Mouse (Mus musculus) CH12.LX (cell line): ENCODE data around the gene Ciapin1. TPM values are rescaled to one million over a fixed set of nuclear protein-coding genes. Genes with fewer than 3 reads are reported as not detected.
"Not testable (repeated sequence)": the region's sequence is repeated elsewhere in the genome, so short reads cannot be mapped to it uniquely, and the experiment has no call there.

ENCODE experiments used
- DNase-seq: peaks from one replicate; pipeline ENCODE4 v3.0.0-alpha.2; 2013; ENCODE audit errors: extremely low read depth
- H3K27ac ChIP-seq: 2 replicates; pipeline ENCODE4 v1.5.1; 2012; ENCODE audit warnings: low read depth, mild to moderate bottlenecking, control low read depth, moderate library complexity; ENCODE audit not compliant: insufficient read depth
- H3K27me3 ChIP-seq: replicated peaks from 2 replicates; pipeline ENCODE3; 2012; ENCODE audit warnings: inconsistent platforms
- H3K36me3 ChIP-seq, 2 experiments: replicated peaks in 1 of 2; 2 replicates each; pipeline versions ENCODE3 to v1.6.1; 2012; ENCODE audit warnings: inconsistent platforms in 1 of 2, low read length in 1 of 2, mild to moderate bottlenecking in 1 of 2, mixed read lengths in 1 of 2, moderate library complexity in 1 of 2; ENCODE audit not compliant: control insufficient read depth in 1 of 2, insufficient read depth in 1 of 2
- H3K4me1 ChIP-seq, 2 experiments: 2 replicates each; pipeline ENCODE4 v1.6.1; 2012; ENCODE audit warnings: inconsistent platforms in 1 of 2, moderate library complexity in 1 of 2; ENCODE audit not compliant: insufficient read depth in 2 of 2, control insufficient read depth in 1 of 2
- H3K4me2 ChIP-seq: 2 replicates; pipeline ENCODE4 v1.6.1; 2012; ENCODE audit warnings: low read depth, mild to moderate bottlenecking, control low read depth; ENCODE audit not compliant: poor library complexity, insufficient read depth, severe bottlenecking
- H3K4me3 ChIP-seq, 3 experiments: fragments of 150-350 bp in 1 of 3; sonication (generic) in 1 of 3; replicated peaks in 1 of 3; 2 replicates each; pipeline versions ENCODE3 to v1.5.1; 2011 to 2012; ENCODE audit warnings: low read depth in 2 of 3, low read length in 2 of 3, mild to moderate bottlenecking in 2 of 3, moderate library complexity in 2 of 3, control low read depth in 1 of 3, improper control_type of control experiment in 1 of 3, inconsistent platforms in 1 of 3, mixed read lengths in 1 of 3; ENCODE audit not compliant: poor library complexity in 1 of 3
- H3K79me2 ChIP-seq: replicated peaks from 2 replicates; pipeline ENCODE4 v1.6.1; 2012; ENCODE audit warnings: mild to moderate bottlenecking, moderate library complexity; ENCODE audit not compliant: control insufficient read depth, poor library complexity, insufficient read depth, severe bottlenecking; ENCODE audit errors: extremely low read depth
- H3K9ac ChIP-seq: 2 replicates; pipeline ENCODE4 v1.6.1; 2012; ENCODE audit warnings: low read depth, mild to moderate bottlenecking, control low read depth, moderate library complexity; ENCODE audit not compliant: insufficient read depth
- H3K9me3 ChIP-seq: replicated peaks from 2 replicates; pipeline ENCODE3; 2012; ENCODE audit warnings: low read length, inconsistent platforms, mixed read lengths
- CHD1 ChIP-seq: IDR thresholded peaks from 2 replicates; pipeline ENCODE4 v1.6.1; 2012; ENCODE audit warnings: low read depth, low read length, improper control_type of control experiment, inconsistent platforms
- E2F4 ChIP-seq: IDR thresholded peaks from 2 replicates; pipeline ENCODE4 v1.6.1; 2011; ENCODE audit warnings: low read depth, low read length, improper control_type of control experiment; ENCODE audit not compliant: insufficient replicate concordance
- ELF1 ChIP-seq: IDR thresholded peaks from 2 replicates; pipeline ENCODE4 v1.6.1; 2014; ENCODE audit warnings: low read depth, mild to moderate bottlenecking, inconsistent platforms, low read length, improper control_type of control experiment
- EP300 ChIP-seq: IDR thresholded peaks from 2 replicates; pipeline ENCODE4 v1.6.1; 2011; ENCODE audit warnings: low read length, improper control_type of control experiment
- ETS1 ChIP-seq: conservative IDR thresholded peaks from 2 replicates; pipeline ENCODE4 v1.6.1; 2012; ENCODE audit warnings: low read depth, mild to moderate bottlenecking, inconsistent platforms, low read length, improper control_type of control experiment, moderate library complexity
- HCFC1 ChIP-seq: IDR thresholded peaks from 2 replicates; pipeline ENCODE4 v1.6.1; 2012; ENCODE audit warnings: low read depth, mild to moderate bottlenecking, inconsistent platforms, low read length, improper control_type of control experiment
- IRF4 ChIP-seq: IDR thresholded peaks from 2 replicates; pipeline ENCODE4 v1.6.1; 2014; ENCODE audit warnings: low read depth, mild to moderate bottlenecking, inconsistent platforms, low read length, improper control_type of control experiment
- JUND ChIP-seq: conservative IDR thresholded peaks from 2 replicates; pipeline ENCODE4 v1.6.1; 2011; ENCODE audit warnings: low read depth, low read length, improper control_type of control experiment
- MAX ChIP-seq: IDR thresholded peaks from 2 replicates; pipeline ENCODE4 v1.6.1; 2011; ENCODE audit warnings: low read length, improper control_type of control experiment
- MEF2A ChIP-seq: IDR thresholded peaks from 2 replicates; pipeline ENCODE4 v1.6.1; 2014; ENCODE audit warnings: low read depth, mild to moderate bottlenecking, inconsistent platforms, low read length, improper control_type of control experiment, borderline replicate concordance
- MXI1 ChIP-seq: IDR thresholded peaks from 2 replicates; pipeline ENCODE4 v1.6.1; 2011; ENCODE audit warnings: mild to moderate bottlenecking, low read depth, low read length, improper control_type of control experiment
- MYC ChIP-seq: IDR thresholded peaks from 2 replicates; pipeline ENCODE4 v1.6.1; 2011; ENCODE audit warnings: low read depth, mild to moderate bottlenecking, improper control_type of control experiment, low read length
- RAD21 ChIP-seq: IDR thresholded peaks from 2 replicates; pipeline ENCODE4 v1.6.1; 2011; ENCODE audit warnings: low read depth, mild to moderate bottlenecking, low read length, improper control_type of control experiment, moderate library complexity
- RCOR1 ChIP-seq: conservative IDR thresholded peaks from 2 replicates; pipeline ENCODE4 v1.6.1; 2012; ENCODE audit warnings: low read depth, mild to moderate bottlenecking, inconsistent platforms, low read length, improper control_type of control experiment
- SIN3A ChIP-seq: IDR thresholded peaks from 2 replicates; pipeline ENCODE4 v1.6.1; 2012; ENCODE audit warnings: low read length, improper control_type of control experiment, inconsistent platforms
- SMC3 ChIP-seq: IDR thresholded peaks from 2 replicates; pipeline ENCODE4 v1.6.1; 2011; ENCODE audit warnings: low read depth, low read length, improper control_type of control experiment
- TBP ChIP-seq: conservative IDR thresholded peaks from 2 replicates; pipeline ENCODE4 v1.6.1; 2011; ENCODE audit warnings: low read depth, low read length, improper control_type of control experiment
- USF2 ChIP-seq: conservative IDR thresholded peaks from 2 replicates; pipeline ENCODE4 v1.6.1; 2011; ENCODE audit warnings: low read depth, low read length, improper control_type of control experiment
- ZC3H11A ChIP-seq: IDR thresholded peaks from 2 replicates; pipeline ENCODE4 v1.6.1; 2012; ENCODE audit warnings: low read depth, mild to moderate bottlenecking, inconsistent platforms, low read length, improper control_type of control experiment
- ZKSCAN1 ChIP-seq: IDR thresholded peaks from 2 replicates; pipeline ENCODE4 v1.6.1; 2012; ENCODE audit warnings: low read depth, inconsistent platforms, low read length, improper control_type of control experiment, borderline replicate concordance
- ZNF384 ChIP-seq: IDR thresholded peaks from 2 replicates; pipeline ENCODE4 v1.6.1; 2012; ENCODE audit warnings: low read depth, low read length, improper control_type of control experiment, inconsistent platforms
- dilution Hi-C: fragments of 300-500 bp; cut with MboI; formaldehyde crosslinking; loops from 2 replicates; pipeline ENCODE4 v1.14.3; 2020; ENCODE audit warnings: low sequenced_read_pairs; ENCODE audit not compliant: extremely low pct_unique_long_range_greater_than_20kb, extremely low pct_ligation_motif_present
- in situ Hi-C: fragments of 300-500 bp; cut with MboI; formaldehyde crosslinking; loops from 3 replicates; pipeline ENCODE4 v1.14.3; 2019; ENCODE audit warnings: low sequenced_read_pairs, low pct_ligation_motif_present, low pct_unique_long_range_greater_than_20kb, mixed read lengths
- polyA plus RNA-seq: library from polyadenylated mRNA; unstranded; fragments of >175 nt; gene quantifications from 2 replicates; pipeline ENCODE4 v1.2.1, GENCODE M21; 2012; ENCODE audit warnings: low read depth; ENCODE audit not compliant: insufficient read length
- total RNA-seq, 2 experiments: library from RNA; depleted of rRNA; stranded (reverse); fragments of 300-350 nt in 1 of 2; fragments of >200 nt in 1 of 2; gene quantifications; 2 replicates each; pipeline ENCODE4 v1.2.3; 2012 to 2014

The Ciapin1 gene
- total and polyA plus RNA-seq, 3 experiments: 83.1 to 139 (median 97.1) TPM

DNA sequence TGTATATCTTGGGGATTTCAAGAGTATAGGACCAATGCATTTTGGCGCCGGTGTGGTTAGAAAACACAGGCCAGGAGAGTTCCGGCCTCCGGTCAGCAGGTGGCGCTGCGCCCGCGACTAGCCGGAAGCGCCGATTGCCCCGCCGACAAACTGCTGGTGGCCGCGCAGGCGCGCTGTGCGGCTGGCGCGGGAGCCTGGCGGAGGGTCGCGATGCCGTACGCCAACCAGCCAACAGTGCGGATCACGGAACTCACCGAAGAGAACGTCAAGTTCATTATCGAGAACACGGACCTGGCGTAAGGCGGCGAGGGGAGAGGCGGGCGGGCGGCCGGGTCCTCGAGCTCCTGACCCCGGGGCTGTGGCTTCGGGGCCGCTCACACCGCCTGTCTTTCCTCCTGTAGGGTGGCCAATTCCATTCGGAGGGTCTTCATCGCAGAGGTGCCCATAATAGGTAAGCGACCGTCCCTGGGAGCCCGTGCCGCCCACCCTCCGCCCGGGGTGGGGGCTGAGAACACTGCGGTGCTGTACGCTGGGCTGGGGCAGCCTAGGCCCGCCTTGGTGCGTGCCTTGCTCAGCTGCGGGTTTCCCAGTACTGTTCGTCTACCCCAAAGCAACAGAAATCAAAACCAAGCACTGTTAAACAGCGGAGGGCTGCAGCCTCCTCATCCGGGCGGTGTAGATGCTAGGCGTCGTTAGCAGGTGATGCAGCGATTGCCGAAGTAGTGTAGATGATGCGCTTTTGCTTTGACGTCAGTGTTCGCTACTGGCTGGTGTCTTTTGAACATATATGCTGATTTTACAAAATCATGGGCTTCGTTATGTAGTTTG is 19.4 kb upstream of the Ciapin1 start, which contains the start of gene Polr2c (continued):
- TF ChIP-seq MAX (0 out of 2 replicates have a peak, but pooled peaks have one; percentile 29), HCFC1 (peak; percentile 87), ZKSCAN1 (no peak), E2F4 (no peak), EP300 (no peak), MXI1 (peak; percentile 72), ELF1 (peak; percentile 90), SIN3A (no peak; the same call in 1 of the 2 replicates), RAD21 (no peak; the same call in 1 of the 2 replicates), IRF4 (peak; percentile 35; the same call in 1 of the 2 replicates), ETS1 (0 out of 2 replicates have a peak, but pooled peaks have one; percentile 14), MYC (no peak)

DNA sequence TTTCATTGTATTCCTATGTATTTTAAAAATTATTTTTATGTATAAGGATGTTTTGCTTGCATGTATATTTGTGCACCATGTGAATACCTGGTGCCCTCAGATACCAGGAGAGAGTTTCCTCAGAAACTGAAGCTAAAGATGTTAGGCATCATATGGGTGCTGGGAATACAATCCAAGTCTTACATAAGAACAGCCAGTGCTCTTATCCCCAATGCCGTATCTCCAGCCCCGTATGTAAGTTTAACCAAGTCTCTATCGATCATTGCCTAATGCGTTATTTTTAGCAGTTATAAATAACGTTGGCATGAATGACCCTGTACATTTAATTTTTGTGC is 18.8 kb upstream of the Ciapin1 start:
- dilution Hi-C loops: no loop called here
- H3K4me2 ChIP-seq: no peak overlapping the region
- no peak for DNase-seq
- H3K27me3 ChIP-seq: no peaks in the 10 kb centered on the region
- TF ChIP-seq ELF1 (no peak), USF2 (no peak), MAX (no peak), RCOR1 (no peak), TBP (no peak), SMC3 (no peak), JUND (no peak), E2F4 (no peak), CHD1 (no peak), HCFC1 (no peak), ZNF384 (no peak), MEF2A (no peak), MXI1 (no peak), ZC3H11A (no peak)
- H3K36me3 ChIP-seq: peaks cover 41 to 68% of the 10 kb centered on the region in 2 experiments
- H3K79me2 ChIP-seq: peaks cover 28% of the 10 kb centered on the region
- in situ Hi-C loops: no loop called here
- H3K4me1 ChIP-seq: peaks cover 6 to 25% of the 10 kb centered on the region in 2 experiments
- peak overlapping the region in 2 of 3 experiments; percentile 78 to 97 for H3K4me3 ChIP-seq
- no peak overlapping the region for H3K9ac ChIP-seq
- no peaks in the 10 kb centered on the region for H3K9me3 ChIP-seq
- no peak overlapping the region for H3K27ac ChIP-seq

DNA sequence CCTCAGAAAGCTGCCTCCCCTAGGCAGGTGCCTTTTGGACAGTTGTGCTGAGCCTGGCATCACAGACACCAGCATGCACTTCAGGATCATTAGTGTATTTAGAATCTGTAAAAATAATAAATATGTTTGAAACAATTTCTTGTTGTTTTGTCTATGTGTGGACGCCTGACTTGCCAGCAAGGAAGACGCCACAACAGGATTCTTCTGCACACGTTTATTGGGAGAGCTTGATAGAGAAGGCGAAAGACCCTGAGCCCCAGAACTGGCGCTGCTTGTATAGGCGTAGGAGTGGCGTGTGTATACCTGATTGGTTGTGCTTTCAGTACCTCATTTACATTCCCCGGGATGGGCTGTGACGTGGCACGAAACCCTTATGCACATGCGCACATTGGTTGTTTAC is 16.6 kb upstream of the Ciapin1 start:
- H3K4me2 ChIP-seq, dilution Hi-C loops, H3K27ac ChIP-seq, in situ Hi-C loops, H3K4me3 ChIP-seq, H3K27me3 ChIP-seq, H3K9ac ChIP-seq, H3K9me3 ChIP-seq, DNase-seq: not testable (repeated sequence)
- Histone ChIP-seq H3K36me3 (peaks cover 45 to 67% of the 10 kb centered on the region in 2 experiments), H3K4me1 (peaks cover 4 to 15% of the 10 kb centered on the region in 2 experiments), H3K79me2 (peaks cover 22% of the 10 kb centered on the region)
